Mouse (Mus musculus) cortical plate, adult 2 months (tissue): ENCODE results near the gene Syngap1.

Experiments used
- CTCF ChIP-seq: fragments of 200-500 bp; IDR thresholded peaks from 2 replicates; pipeline ENCODE4 v1.5.1; 2011; ENCODE audit warnings: mild to moderate bottlenecking, control low read depth, low read length; ENCODE audit not compliant: insufficient read depth; ENCODE audit errors: extremely low read depth
- POLR2A ChIP-seq: fragments of 200-500 bp; IDR thresholded peaks from 2 replicates; pipeline ENCODE4 v1.6.1; 2011; ENCODE audit warnings: mild to moderate bottlenecking, low read length, control low read depth; ENCODE audit not compliant: insufficient read depth; ENCODE audit errors: extremely low read depth

DNA sequence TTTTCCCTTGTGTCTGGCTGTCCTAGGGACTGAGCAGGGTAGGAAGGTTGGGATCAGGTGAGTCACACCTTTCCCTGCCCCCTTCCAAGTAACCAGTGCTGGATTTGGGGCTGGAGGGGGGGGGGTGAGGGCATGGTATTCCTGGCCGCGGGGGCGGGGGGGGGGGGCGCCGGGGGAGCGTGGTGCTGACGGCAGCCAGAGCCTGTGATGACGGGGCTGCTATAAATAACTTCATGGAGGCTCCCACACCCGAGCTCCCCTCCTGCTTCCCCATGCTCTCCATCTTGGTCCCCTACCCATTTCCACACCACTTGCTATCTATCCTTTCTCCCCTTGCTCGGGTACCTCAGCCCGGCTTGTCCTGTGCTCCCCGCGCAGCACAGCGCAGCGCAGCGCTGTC lies 12.7 kb downstream of the Syngap1 start:
- TF ChIP-seq POLR2A: no peak
- TF ChIP-seq CTCF: no peak
